Mouse (Mus musculus): Measurements from ENCODE around the gene Lhcgr.

Lhcgr gene

GRCm38 (mm10) chr17:88706231-88706649, 85.5 kb downstream of the Lhcgr start:
- DNase-seq (ENCODE audit: low spot score in 2 of 2): no peak

GRCm38 (mm10) chr17:88703112-88703511, 88.7 kb downstream of the Lhcgr start:
- DNase-seq (ENCODE audit: low spot score in 2 of 2): no peak

- no peak for DNase-seq (ENCODE audit: low spot score in 2 of 2)
Measured at GRCm38 (mm10) chr17:88702345-88702744, 89.4 kb downstream of the Lhcgr start.

- DNase-seq (ENCODE audit: low spot score in 2 of 2): no peak
Measured at GRCm38 (mm10) chr17:88700901-88701300, 90.9 kb downstream of the Lhcgr start.

- DNase-seq (ENCODE audit: low spot score in 2 of 2): no peak
Measured at GRCm38 (mm10) chr17:88696656-88697333, 95.0 kb downstream of the Lhcgr start.

- DNase-seq (ENCODE audit: low spot score in 2 of 2): no peak
Measured at GRCm38 (mm10) chr17:88688226-88688625, 103.6 kb downstream of the Lhcgr start.

GRCm38 (mm10) chr17:88675310-88676309, 116.2 kb downstream of the Lhcgr start:
- DNase-seq (ENCODE audit: low spot score in 2 of 2): no peak

GRCm38 (mm10) chr17:88670800-88671199, 121.0 kb downstream of the Lhcgr start:
- no peak for DNase-seq (ENCODE audit: low spot score in 2 of 2)

- no peak for DNase-seq (ENCODE audit: low spot score in 2 of 2)
Measured at GRCm38 (mm10) chr17:88669921-88670320, 121.9 kb downstream of the Lhcgr start.

- DNase-seq (ENCODE audit: low spot score in 2 of 2): peak in 1 of 2 experiments; percentile 48
Measured at GRCm38 (mm10) chr17:88668452-88668851, 123.3 kb downstream of the Lhcgr start, which contains the start of gene Gtf2a1l. Gene Gtf2a1l (plus strand): TSS chr17:88668660.

All from spleen, postnatal 10 days (tissue).